Mouse (Mus musculus) cerebellum, adult 2 months (tissue): ENCODE data around the gene Lce1f.

ENCODE experiments used
- CTCF ChIP-seq: fragments of 200-500 bp; IDR thresholded peaks from 2 replicates; pipeline ENCODE4 v1.5.1; 2011; ENCODE audit warnings: low read depth, mild to moderate bottlenecking, control low read depth, low read length, moderate library complexity, borderline replicate concordance; ENCODE audit not compliant: insufficient read depth
- POLR2A ChIP-seq: fragments of 200-500 bp; IDR thresholded peaks from 2 replicates; pipeline ENCODE4 v1.6.1; 2011; ENCODE audit warnings: low read length, control low read depth, borderline replicate concordance; ENCODE audit not compliant: insufficient read depth

DNA sequence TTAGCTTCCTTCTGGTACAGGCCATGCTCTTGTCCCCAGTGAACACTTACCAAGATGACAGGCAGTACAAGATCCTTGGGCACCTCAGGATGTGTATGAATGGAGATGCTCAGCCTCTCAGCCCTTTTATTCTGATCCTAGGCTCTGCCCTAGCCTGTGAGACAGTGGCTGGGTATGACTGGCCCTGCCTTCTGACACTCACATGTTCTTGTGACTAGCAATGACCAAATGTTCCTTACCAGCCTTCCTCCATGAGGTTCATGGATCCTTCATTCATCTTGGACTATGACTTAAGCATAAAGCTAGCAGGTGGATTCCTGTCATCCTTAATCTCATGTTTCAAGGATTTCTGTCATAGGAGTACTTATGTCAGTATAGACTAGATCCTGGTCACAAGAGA, 49.9 kb downstream of the Lce1f start, which contains the start of gene Lce1a2:
- TF ChIP-seq CTCF = no peak
- TF ChIP-seq POLR2A = no peak
